Mouse (Mus musculus): ENCODE data around the gene Sfxn5.

DNA sequence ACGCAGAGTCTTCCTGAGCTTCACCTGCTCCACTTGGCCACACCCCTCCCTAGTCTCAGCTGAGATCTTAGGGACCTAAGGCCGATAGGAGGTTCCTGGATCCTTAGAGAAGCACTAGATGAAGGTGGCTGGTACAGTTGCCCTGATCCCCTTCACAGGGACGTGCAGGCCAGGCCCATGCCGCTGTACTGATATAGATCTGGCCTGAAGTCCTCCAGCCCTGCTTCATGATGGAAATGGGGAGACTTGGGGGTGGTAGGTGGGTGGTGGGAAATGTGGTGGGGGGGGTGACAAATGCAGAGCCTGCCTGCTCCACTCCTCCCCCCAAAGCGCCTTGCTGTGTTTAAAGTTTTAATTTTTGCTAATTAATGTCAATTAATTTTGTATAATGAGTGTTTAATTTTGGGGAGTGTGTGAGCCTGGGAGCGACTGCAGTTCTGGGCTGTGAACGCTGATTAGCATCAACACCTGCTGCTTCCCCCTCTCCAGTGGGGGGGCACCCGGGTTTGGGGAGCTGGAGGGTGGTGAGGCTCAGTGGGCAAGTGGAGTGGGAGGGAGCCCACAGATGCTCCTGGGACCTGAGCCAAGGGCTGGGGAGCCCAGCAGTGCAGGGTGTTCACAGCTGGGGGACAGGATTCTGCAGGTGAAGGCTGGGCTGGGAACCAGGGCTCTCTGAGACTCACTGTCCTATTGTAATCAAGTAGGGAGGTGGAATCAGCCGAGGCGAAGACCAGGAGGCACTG, 95.5 kb downstream of the Sfxn5 start:
- no peak for TF ChIP-seq CTCF (IDR thresholded peaks at IDR 0.05; ENCODE audit: borderline replicate concordance, insufficient read depth, low read depth, low read length)
- TF ChIP-seq POLR2A (IDR thresholded peaks at IDR 0.05; ENCODE audit: borderline replicate concordance, insufficient read depth, low read length): no peak
